Mouse (Mus musculus): ENCODE results near the gene Kifc5b.

DNA sequence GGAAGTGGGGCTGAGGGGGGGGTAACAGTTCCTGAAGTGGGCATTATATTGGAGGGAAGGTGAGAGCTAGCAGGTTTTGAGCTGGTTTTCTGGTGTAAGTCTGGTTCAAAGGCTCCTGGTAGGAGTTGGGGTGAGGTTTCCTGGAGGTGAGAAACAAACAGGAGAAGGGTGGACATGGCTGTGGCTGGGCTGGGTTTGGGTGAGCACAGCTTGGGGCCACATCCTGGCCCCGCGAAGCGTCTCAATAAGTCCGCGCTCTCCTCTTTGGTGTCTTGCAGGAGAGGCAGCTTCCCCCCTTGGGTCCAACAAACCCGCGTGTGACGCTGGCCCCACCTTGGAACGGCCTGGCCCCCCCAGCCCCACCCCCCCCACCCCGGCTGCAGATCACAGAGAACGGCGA lies 53.3 kb downstream of the Kifc5b start:
- TF ChIP-seq POLR2A (IDR thresholded peaks at IDR 0.05; ENCODE audit: low read depth, low read length) (no peak), CTCF (IDR thresholded peaks at IDR 0.05; ENCODE audit: extremely low read depth, insufficient read depth, insufficient read length, insufficient replicate concordance) (no peak)

Data from spleen, adult 2 months (tissue).